Mouse (Mus musculus) left cerebral cortex, adult 18-20 months (tissue): ENCODE results near the gene Pigs. TPM values are rescaled to one million over a fixed set of nuclear protein-coding genes. Genes with fewer than 3 reads are reported as not detected.

ENCODE experiments used
- DNase-seq, 2 experiments: peaks; one replicate each; pipeline ENCODE4 v3.0.0; 2021 to 2022; ENCODE audit warnings: low spot score in 2 of 2, mixed read lengths in 1 of 2
- total RNA-seq, 2 experiments: library from RNA; stranded (reverse); gene quantifications; 2 replicates each; pipeline ENCODE4 v1.2.3; 2021

Pigs gene
- total RNA-seq, 2 experiments from 2014 or later: 58.4 to 61.2 TPM

DNA sequence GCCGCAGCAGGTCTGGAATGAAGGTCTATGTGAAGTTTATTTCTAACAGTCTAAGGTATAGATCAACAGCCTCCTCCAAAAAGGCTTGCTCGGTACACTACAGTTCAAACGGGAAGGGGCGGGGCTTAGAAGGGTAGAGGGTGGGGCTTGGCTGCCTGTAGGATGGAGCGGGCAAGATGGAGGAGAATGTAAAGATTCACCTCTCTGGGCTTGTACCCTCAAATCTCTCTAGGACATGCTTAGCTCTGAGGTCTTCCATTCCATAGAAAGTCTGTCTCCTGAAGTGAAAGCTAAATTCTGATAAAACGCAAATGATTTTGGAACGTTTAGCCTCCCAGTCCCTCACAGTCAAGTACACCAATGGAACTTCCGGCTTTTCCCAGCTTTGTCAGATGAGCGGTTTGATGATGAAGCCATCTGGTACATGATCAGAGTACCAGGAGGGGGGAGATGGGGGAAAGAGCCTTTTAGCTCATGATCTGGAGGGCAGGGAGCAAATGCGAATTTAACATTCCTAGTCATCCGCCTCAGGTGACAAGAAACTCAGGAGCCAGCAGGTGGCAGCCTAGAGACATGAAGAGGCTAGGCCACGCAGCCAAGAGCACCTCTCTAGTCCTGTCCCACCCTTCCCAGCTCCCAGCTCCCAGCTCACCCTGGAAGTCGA is 32.0 kb downstream of the Pigs start:
- peak; percentile 72 to 81 for DNase-seq

DNA sequence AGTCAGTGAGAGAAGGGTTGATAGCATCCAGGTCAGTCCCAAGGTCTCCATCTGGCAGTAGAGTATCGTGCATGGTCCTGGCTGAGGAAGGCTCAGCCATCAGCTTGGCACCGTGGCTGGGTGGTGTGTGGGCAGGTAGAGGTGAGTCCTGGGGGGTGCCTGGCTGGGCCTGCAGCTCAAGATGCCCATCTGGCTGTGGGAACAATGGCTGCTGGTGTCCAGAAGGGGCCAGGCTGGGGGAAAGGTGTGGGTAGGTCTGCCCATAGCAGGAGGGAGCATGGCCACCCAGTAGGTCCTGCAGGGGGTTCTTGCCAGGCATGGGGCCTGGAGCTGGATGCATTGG is 32.5 kb downstream of the Pigs start:
- DNase-seq: no peak

DNA sequence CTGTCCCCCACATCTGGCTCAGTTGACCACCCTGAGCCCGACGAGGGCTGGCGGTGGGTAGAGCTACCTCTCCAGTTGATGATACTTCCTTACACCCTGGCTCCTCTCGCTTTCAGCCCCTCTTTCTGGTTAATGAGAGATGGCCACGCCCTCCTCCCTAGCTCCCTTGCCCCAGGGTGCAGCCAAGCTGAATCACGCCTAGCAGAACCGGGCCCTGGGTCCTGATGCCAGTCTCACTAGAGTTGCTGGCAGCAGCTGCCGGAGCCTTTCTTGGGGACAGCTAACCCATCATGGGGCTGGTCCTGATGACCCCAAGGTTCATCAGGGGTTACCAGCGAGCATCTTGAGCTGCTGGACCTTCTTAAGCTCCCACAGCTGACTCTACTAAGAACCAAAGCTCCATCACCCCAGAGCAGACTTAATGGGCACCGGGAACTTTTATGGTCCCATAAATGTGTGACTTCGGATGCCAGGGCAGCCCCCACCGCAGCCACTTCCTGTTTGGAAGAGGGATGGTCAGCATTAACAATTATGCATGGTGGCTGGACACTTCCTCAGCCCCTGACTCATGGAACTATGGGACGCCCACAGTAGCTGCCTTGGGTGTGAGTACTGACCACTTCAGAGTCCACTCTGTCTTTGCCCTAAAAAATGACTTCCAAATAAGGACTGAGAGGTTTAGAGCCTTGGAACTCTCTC is 35.2 kb downstream of the Pigs start:
- DNase-seq: no peak

DNA sequence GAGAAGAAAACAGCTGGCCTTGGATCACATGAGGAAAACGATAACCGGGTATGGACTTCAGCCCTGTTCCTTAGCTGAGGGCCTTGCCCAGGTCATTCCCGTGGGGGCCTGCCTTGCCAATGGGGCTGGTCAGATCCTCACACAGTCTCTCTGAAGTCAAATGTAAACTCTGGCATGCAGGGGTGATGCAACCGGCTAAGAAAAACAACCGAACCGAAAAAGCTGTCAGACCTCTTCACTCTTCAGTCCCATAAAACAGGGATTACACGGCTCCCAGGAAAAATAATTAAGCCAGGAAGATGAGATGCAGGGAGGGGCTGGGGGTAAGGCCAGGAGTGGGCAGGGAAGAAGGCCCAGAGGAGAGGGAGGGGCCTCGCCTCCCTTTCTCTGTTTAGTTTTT is 35.9 kb downstream of the Pigs start:
- no peak for DNase-seq

DNA sequence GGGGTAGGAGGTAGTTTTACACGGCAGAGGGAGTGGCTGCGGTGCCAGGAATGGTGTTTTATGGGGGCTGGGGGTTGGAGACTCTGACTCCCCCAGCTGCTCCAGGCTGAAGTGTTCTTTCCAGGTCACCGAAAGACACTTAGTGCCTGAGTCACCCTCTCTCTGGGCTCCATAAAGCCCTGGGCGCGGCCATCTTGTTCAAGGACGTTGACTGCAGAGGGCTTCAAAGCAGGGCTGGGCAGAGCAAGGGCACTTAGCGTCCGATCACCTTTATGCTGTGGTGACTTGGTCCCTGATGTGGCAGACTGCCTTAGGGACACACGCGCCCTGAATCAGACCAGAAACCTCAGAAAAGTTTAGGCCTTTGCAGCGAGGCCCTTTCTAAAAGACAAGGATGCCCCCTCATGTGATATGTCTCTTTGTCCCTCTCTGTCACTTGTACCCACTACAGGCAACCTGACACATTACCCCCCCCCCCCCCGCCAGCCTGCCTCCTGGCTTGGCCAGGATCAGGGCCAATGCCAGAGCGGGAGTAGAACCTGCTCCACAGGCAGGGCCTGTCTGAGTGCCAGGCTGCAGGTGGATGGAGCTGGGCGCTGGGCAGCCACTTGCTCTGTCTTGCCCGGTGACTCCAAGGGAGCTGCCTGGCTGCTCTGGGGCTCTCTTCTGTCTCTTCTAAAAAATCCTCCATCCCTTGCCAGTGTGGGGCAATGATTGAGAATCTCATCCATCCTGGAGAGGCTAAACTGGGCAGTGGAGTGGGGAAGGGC is 39.4 kb downstream of the Pigs start:
- DNase-seq: no peak

DNA sequence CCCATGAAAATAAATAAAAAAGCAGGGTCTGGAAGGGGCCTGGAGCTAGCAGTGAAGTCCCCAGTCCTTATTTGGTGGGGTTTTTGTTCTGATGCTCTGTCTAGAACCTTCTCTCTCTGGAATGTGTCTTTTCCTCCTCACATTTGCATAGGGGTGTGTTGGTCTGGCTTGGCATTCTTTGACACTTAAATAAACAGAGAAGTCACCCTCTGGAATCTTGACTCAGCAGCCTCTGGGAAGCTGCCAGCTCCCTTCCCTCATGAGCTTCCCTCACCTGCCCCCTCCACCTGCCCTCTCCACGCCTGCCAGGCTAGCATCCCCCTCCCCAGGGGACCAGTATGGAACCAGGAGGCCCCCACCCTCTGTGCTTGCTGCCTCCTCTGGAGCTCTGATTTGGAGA is 42.2 kb downstream of the Pigs start:
- no peak for DNase-seq

DNA sequence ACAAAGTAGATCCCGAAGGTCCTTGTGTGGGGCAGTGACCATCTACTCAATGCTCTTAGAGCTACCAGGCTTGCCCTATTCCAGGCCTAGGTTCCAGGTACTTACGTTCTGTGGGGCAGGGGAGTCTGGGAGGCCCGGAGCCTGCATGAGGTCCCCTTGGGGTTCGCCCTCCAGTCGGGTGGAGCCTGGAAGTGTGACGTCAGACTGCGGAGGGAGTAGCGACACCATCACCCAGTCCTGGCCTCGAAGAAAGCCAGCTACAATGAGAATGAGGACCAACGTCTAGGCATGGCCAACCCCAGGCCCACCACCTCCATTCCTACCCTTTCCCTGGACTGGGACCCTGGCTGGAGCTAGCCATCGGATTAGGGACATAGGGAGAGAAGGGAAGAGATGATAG is 43.5 kb downstream of the Pigs start:
- DNase-seq: no peak

DNA sequence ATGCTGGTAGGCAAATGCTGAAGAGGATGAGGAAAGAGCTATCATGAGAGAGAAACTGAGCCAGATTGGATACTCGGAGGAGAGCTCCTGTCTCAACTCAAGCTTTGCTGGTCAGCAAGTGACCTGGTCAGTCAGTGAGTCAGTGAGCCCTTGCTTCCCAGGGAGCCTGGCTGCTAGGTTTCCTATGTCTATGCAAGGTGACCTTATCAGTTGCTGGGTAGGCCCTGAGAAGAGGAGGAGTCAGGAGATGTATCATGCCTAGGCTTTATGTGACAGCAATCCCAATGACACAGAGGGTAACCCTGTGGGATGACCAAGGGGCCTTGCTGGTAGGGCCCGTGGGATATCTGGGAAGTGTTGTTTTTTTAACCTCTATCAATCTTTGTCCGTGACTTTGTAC is 44.0 kb downstream of the Pigs start:
- no peak for DNase-seq

DNA sequence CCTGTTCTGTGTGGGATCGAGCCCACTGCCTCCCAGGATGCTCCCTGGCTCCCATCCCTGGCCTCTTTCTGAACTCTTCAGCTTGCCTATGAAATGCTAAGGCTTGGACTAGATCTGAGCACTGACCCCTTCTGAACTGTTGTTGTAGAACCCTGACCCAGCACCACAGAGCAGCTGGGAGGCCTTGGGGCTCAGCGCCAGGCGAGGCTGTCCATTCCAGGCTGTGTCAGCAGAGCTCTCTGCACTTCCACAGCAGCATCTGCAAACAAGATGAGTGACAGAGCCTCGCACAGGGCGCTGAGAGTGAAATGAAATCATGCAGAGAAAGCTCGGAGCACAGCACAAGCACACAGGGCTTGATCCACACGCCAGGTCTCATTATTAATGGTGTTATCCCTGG is 44.4 kb downstream of the Pigs start:
- no peak for DNase-seq

DNA sequence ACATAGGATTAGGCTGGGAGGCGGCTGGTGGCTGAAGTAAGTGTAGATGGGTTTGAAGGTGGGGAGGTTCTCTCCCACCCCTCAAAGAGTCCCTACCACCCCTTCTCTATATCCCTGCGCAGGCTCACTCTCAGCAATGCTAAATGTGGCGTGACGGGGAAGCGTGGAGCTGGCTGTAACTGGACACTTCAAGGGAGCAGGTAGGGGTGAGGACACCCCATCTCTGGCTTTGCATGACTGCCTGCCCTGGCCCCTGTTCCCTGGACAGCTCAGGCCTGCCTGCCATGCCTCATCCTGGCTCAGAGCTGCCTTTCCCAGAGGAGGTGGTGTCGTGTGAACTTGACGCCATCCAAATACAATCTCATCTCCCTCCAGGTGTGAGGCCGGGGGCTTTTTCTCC is 45.9 kb downstream of the Pigs start:
- DNase-seq: no peak

DNA sequence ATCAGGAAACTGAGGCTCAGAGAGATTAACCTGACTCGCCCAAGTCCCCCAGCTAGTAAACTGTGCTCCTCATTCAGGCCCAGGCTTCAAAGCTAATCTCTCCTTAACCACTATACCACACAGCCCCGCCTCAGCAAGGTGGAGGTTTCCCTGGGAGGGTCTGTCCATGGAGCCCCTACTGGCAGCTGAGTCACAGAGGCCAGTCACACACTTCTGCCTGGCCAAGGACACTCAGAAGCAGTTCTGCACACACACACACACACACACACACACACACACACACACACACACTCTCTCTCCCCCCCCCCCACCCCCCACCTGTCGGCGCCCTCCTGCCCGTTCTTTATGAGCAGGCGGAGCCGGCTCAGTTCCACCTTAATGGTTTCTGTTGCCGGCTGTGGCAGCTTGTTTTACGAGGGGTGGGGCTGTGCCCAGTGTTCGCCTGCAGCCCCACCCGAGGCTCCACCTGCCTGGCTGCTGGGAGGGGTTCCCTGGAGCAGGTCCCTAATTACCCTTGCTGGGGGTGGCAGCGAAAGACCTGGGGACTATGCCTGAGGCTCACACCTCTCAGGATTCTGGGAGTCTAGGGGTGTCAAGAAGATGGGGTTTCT is 49.4 kb downstream of the Pigs start:
- DNase-seq: no peak

DNA sequence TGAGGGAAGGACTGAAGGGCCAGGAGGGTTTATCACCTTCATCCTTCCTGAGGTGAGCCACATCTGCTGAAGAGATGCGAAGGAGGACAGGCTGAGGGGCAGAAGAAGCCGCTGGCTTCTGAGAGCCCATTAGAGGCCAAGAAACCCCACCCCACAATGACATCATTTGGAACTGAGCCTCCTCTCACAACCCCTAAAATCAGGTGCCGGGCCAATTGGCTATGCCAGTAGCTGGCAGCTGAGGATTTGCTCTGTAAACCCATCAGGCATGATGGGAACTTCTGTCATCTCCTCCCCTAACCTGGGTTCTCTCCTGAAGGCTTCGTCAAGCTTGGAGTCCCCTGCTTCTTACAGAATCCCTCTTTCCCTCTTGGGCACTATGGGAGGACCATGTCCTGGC is 52.1 kb downstream of the Pigs start:
- no peak for DNase-seq

DNA sequence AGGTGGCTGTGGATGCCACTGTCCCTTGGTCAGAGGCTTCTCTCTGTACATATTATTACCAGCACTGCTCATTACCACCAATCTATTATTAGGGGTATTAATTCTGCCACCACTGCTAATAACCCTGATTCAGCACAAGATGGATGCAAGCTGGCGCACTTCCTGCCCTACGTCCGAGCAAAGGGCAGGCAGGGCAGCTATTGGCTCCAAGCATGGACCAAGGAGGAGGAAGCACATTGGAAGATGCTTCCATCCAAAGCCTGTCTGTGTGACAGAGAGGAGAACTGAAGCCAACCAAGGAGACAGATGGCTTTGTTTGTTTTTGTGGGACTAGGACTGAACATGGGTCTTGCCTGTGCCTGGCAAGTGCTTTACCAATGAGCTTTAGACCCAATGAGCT is 52.8 kb downstream of the Pigs start:
- no peak for DNase-seq

DNA sequence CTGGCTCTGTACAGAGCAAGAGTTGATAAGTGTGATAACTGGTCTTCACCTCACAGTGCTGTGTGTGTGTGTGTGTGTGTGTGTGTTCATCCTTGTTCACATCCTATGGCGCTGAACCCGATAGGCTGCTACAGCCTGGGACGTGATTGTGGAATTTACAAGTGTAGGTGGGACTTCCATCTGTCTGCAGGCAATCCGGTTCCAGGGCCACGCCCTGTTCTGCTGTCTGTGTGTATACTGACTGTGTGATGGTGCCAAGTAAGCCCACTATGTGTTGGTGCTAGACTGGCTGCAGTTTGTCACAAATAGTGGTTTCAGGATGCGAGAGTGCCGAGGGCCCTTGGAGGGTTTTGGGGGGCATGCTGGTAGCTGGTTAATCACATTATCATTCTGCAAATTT is 54.1 kb downstream of the Pigs start:
- DNase-seq: no peak

DNA sequence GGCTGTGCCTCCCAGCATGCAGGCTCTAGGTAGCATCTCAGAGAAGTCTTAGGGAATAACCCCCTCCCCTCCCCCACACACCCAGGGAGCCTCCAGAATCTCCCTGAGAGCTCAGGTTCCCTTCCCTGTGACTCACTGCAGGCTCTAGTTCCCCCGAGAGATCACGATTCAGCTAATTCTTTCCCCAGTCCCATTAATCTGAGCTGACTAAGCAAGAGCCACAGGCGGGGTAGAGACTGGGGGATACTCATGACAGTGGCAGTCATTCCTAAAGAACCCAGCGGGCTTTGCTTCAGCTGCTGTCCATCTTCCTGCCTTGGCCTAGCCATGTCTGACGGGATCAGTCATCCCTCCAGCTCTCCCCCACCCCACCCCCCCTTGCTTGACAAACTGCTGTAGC is 54.5 kb downstream of the Pigs start:
- DNase-seq: no peak

DNA sequence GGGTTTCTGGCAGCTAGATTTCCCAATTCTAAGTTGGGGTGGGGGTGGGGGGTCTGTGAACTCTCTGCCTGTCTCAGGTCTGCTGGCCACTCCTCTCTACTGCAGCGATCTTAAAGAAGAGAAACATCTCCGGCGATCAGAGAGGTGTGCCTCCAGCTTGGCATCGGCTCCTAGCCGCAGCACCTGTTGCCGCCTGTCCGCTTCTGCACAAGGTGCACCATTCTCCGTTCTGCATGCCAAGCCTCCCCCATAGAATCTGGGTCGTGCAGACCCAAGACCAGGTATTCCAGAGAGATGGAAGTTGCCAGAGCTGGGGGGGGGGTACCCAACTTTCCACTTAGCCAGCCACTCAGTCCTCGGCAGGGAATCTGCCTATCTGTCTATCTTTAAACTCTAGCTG is 57.6 kb downstream of the Pigs start:
- no peak for DNase-seq

DNA sequence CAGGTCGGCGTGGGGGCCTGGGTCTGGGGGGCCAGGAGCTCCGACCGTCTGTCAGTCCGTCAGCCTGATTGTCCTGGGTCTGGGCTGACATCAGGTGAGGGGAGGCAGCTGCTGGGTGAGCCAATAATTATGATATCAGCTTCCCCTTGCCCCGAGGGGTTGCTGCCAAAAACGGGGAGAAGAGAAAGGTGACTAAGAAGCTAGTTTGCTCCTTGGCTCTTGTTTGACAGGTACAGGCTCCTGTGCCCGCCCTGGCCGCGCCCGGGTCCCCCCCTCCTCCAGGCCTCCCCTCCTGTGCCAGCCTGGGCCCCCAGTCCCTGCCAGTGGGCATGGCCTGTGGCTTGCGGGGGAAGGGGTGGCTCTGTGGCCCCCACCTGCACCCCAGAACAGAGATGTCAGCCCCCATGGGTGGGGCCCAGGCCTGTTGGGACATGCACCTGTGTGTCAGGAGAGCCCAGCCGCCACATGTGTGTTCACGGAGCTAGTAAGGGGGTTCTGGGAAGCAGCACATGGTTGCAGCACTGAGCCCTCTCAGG is 58.4 kb downstream of the Pigs start, which contains the start of gene Foxn1:
Foxn1 (minus strand) TSS at position 51 of the 536 bp plus-strand sequence.
- no peak for DNase-seq

Other genes with a start within 250 kb of the Pigs start
- 10 to 100 TPM; 18.4 to 19.0 TPM for gene Eral1, start 248.0 kb upstream of the Pigs start, total RNA-seq
- gene Fam222b, start 233.8 kb upstream of the Pigs start, total RNA-seq: 10 to 100 TPM; 29.5 to 30.0 TPM
- gene Traf4, start 162.8 kb upstream of the Pigs start, total RNA-seq: 1 to 10 TPM; 9.7 TPM
- gene Nek8, start 151.7 kb upstream of the Pigs start, total RNA-seq: 1 to 10 TPM; 3.2 to 3.5 TPM
- gene Tlcd1, start 151.7 kb upstream of the Pigs start, total RNA-seq: 10 to 100 TPM; 25.3 to 33.8 TPM
- 100 to 1,000 TPM; 729 to 741 TPM for gene Rpl23a, start 144.8 kb upstream of the Pigs start, total RNA-seq
- gene Rab34, start 140.0 kb upstream of the Pigs start, total RNA-seq: 10 to 100 TPM; 15.2 to 18.0 TPM
- 1 to 10 TPM; 5.7 to 6.3 TPM for gene Proca1, start 135.0 kb upstream of the Pigs start, total RNA-seq
- 10 to 100 TPM; 65.2 to 68.1 TPM for gene Sdf2, start 82.7 kb upstream of the Pigs start, total RNA-seq
- 10 to 100 TPM; 93.8 to 96.5 TPM for gene Supt6, start 82.4 kb upstream of the Pigs start, total RNA-seq
- 100 to 1,000 TPM; 165 to 170 TPM for gene 2610507B11Rik, start 66.7 kb upstream of the Pigs start, total RNA-seq
- gene BC030499, start 37.6 kb upstream of the Pigs start, total RNA-seq: 10 to 100 TPM; 18.3 to 20.0 TPM
- gene Spag5, start 26.9 kb upstream of the Pigs start, total RNA-seq: 10 to 100 TPM in 1 of 2 experiments, 1 to 10 TPM in 1; 9.8 to 11.3 TPM
- gene Aldoc, start 5.4 kb upstream of the Pigs start, total RNA-seq: 100 to 1,000 TPM; 733 to 876 TPM
- 10 to 100 TPM; 32.5 to 35.5 TPM for gene Unc119, start 15.1 kb downstream of the Pigs start, total RNA-seq
- not detected for gene Foxn1, start 58.1 kb downstream of the Pigs start, total RNA-seq
- gene Slc13a2, start 93.8 kb downstream of the Pigs start, total RNA-seq: not detected
- gene Slc46a1, start 137.3 kb downstream of the Pigs start, total RNA-seq: 10 to 100 TPM; 10.5 to 13.8 TPM
- gene Sarm1, start 169.3 kb downstream of the Pigs start, total RNA-seq: 10 to 100 TPM; 31.3 to 32.5 TPM
- 10 to 100 TPM; 75.1 to 84.9 TPM for gene Vtn, start 170.7 kb downstream of the Pigs start, total RNA-seq
- gene Sebox, start 175.0 kb downstream of the Pigs start, total RNA-seq: under 1 TPM; 0.49 to 0.93 TPM
- gene Tmem199, start 183.8 kb downstream of the Pigs start, total RNA-seq: 10 to 100 TPM; 44.2 to 45.6 TPM
- 100 to 1,000 TPM; 106 to 118 TPM for gene Poldip2, start 183.8 kb downstream of the Pigs start, total RNA-seq
- gene Tnfaip1, start 207.9 kb downstream of the Pigs start, total RNA-seq: 10 to 100 TPM; 35.3 to 36.7 TPM
- gene Ift20, start 207.9 kb downstream of the Pigs start, total RNA-seq: 10 to 100 TPM; 81.6 to 85.9 TPM
- 10 to 100 TPM; 20.5 to 24.6 TPM for gene Tmem97, start 222.4 kb downstream of the Pigs start, total RNA-seq